Mouse (Mus musculus) small intestine, adult 2 months (tissue): Measurements from ENCODE around the gene Pdgfra.

Source experiments
- CTCF ChIP-seq: fragments of 200-500 bp; IDR thresholded peaks from 2 replicates; pipeline ENCODE4 v1.5.1; 2012; ENCODE audit warnings: low read depth, mild to moderate bottlenecking, control low read depth, inconsistent platforms, low read length, moderate library complexity, mixed read lengths; ENCODE audit not compliant: insufficient replicate concordance, insufficient read length; ENCODE audit errors: extremely low read depth
- POLR2A ChIP-seq: fragments of 200-500 bp; IDR thresholded peaks from 2 replicates; pipeline ENCODE4 v1.6.1; 2012; ENCODE audit warnings: low read depth, mild to moderate bottlenecking, control low read depth, inconsistent platforms, low read length, moderate library complexity

DNA sequence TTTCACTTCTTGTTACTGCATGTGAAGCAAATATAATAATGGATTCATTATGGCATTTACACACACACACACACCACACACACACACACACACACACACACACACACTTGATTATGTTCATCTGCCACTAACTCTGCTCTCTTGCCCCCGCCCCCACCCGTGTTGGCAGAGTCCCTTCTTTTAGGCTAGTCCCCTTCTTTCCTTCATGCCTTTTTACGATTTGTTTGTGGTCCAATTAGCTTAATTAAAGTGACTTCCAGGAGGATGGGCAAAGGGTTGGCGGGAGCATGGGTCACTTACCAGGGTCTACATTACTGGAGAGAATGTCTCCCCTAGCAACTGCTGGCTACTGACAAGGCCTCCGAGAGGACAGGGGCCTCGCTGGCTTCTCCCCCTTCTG is 17.7 kb downstream of the Pdgfra start:
- TF ChIP-seq POLR2A (no peak), CTCF (no peak)
